Comparison of ENCODE assay signal across 23 mouse cellular contexts in genomic region chr6:91914011-91914410, GRCm38 (mm10). TPM values are rescaled to one million over a fixed set of nuclear protein-coding genes. Genes with fewer than 3 reads are reported as not detected.
DNase-seq lines count a peak whose midpoint lies in the region; TF ChIP-seq lines count a peak whose summit lies in the region.
"Had no signal": no experiment of that assay in that cellular context is flagged by ENCODE, and none has a peak within 500 bp of the region (broad histone marks: within the 10 kb centered on the region; RNA-seq: fewer than 3 reads in every experiment).

No protein-coding gene starts in this region.

- no peak overlapping the region for H3K4me3 ChIP-seq in heart, adult 2 months
- H3K4me3 ChIP-seq in kidney, adult 2 months (ENCODE audit: insufficient read depth, low read depth, low read length): no peak overlapping the region
- H3K4me3 ChIP-seq: embryonic facial prominence, embryonic 13.5 days; embryonic facial prominence, embryonic 15.5 days; erythroblast, embryonic 14.5 days; forebrain, embryonic 10.5 days; forebrain, embryonic 12.5 days had no signal

- no peak for TF ChIP-seq EP300 in heart, adult 2 months (IDR thresholded peaks at IDR 0.05; ENCODE audit: insufficient read depth, low read depth, low read length)

- H3K4me1 ChIP-seq in heart, adult 2 months (ENCODE audit: control insufficient read depth, insufficient read depth, low read length): no peaks in the 10 kb centered on the region
- H3K4me1 ChIP-seq in kidney, adult 2 months (ENCODE audit: control insufficient read depth, insufficient read depth, low read length): no peaks in the 10 kb centered on the region
- H3K4me1 ChIP-seq: embryonic facial prominence, embryonic 13.5 days; embryonic facial prominence, embryonic 15.5 days; forebrain, embryonic 10.5 days; forebrain, embryonic 12.5 days had no signal

- no peak overlapping the region for H3K9ac ChIP-seq in heart, adult 2 months (ENCODE audit: low read depth, low read length)
- H3K9ac ChIP-seq: embryonic facial prominence, embryonic 13.5 days; embryonic facial prominence, embryonic 15.5 days; forebrain, embryonic 12.5 days had no signal

- 85% methylated on average over 10 of the region's 10 CpGs for WGBS in heart, adult 2 months
- 88% methylated on average over 10 of the region's 10 CpGs for WGBS in kidney, adult 2 months

- H3K27ac ChIP-seq in heart, adult 2 months: no peak overlapping the region
- H3K27ac ChIP-seq in kidney, adult 2 months (ENCODE audit: insufficient read depth, low read depth, low read length): no peak overlapping the region
- H3K27ac ChIP-seq: embryonic facial prominence, embryonic 13.5 days; embryonic facial prominence, embryonic 15.5 days; forebrain, embryonic 10.5 days; forebrain, embryonic 12.5 days had no signal

- H3K27me3 ChIP-seq in heart, adult 2 months (ENCODE audit: control insufficient read depth, insufficient read depth, low read length): no peaks in the 10 kb centered on the region
- no peaks in the 10 kb centered on the region for H3K27me3 ChIP-seq in kidney, adult 2 months (replicated peaks; ENCODE audit: control insufficient read depth, insufficient read depth, low read length)
- H3K27me3 ChIP-seq: CH12.LX; embryonic facial prominence, embryonic 13.5 days; embryonic facial prominence, embryonic 15.5 days; forebrain, embryonic 12.5 days had no signal

- intact Hi-C loops in heart, adult 2 months (cut with DNase I): no loop called here

- no peaks in the 10 kb centered on the region for H3K36me3 ChIP-seq in heart, adult 2 months (ENCODE audit: control insufficient read depth, insufficient read depth, low read length)
- no peaks in the 10 kb centered on the region for H3K36me3 ChIP-seq in kidney, adult 2 months (ENCODE audit: control insufficient read depth, insufficient read depth, low read length)
- H3K36me3 ChIP-seq: embryonic facial prominence, embryonic 13.5 days; embryonic facial prominence, embryonic 15.5 days; forebrain, embryonic 10.5 days; forebrain, embryonic 12.5 days; G1E had no signal

- peak; percentile 77 for DNase-seq in heart, adult 11 months
- no peak for DNase-seq in heart, adult 2 months
- DNase-seq in R1 (ENCODE audit: low read depth, low spot score): peak; percentile 46
- no peak for DNase-seq in right cerebral cortex, postnatal 36 days (ENCODE audit: low spot score in 2 of 2)
- DNase-seq in kidney, adult 2 months: no peak
- DNase-seq: adrenal gland, adult 2 months; adrenal gland, postnatal 10 days; adrenal gland, postnatal 25 days; B cell, adult 2 months; cerebellum, adult 11 months; cerebellum, adult 18-20 months; cerebellum, adult 8-10 months; cerebellum, adult 9-11 months; cerebellum, postnatal 14 days; cerebellum, postnatal 36 days; embryo, embryonic 11 days had no signal

- TF ChIP-seq POLR2A in heart, adult 2 months (IDR thresholded peaks at IDR 0.05; ENCODE audit: insufficient read depth, low read depth, low read length): no peak
- no peak for TF ChIP-seq POLR2A in kidney, adult 2 months (IDR thresholded peaks at IDR 0.05; ENCODE audit: low read depth, low read length)

- no peak for TF ChIP-seq CTCF in heart, adult 2 months (IDR thresholded peaks at IDR 0.05)
- no peak for TF ChIP-seq CTCF in kidney, adult 2 months (conservative IDR thresholded peaks at IDR 0.05; ENCODE audit: insufficient read depth, insufficient read length, low read depth, low read length)

- no peaks in the 10 kb centered on the region for H3K79me2 ChIP-seq in heart, adult 2 months (replicated peaks; ENCODE audit: control insufficient read depth, insufficient read depth, low read length)

RNA-seq across cellular contexts. Expression of gene 4930590J08Rik, which starts 11.4 kb away (rescaled TPM):
- total RNA-seq in heart, adult 2 months (2021): under 1 TPM; 0.52 to 0.78 TPM
- polyA plus RNA-seq in heart, adult 2 months (2012; rRNA removed): 0.43 and 0.94 TPM in 2 replicates
- 0.19 and 0.26 TPM in 2 replicates for polyA plus RNA-seq in kidney, adult 2 months (2012; rRNA removed)
- polyA plus RNA-seq: erythroblast, embryonic 14.5 days had no signal

RNA-seq across cellular contexts. Expression of gene Ccdc174, which starts 36.2 kb away (rescaled TPM):
- 10 to 100 TPM in 1 of 2 experiments, 1 to 10 TPM in 1; 9.0 to 10.1 TPM for total RNA-seq in heart, adult 2 months (2021)
- 2.8 and 4.1 TPM in 2 replicates for polyA plus RNA-seq in heart, adult 2 months (2012; rRNA removed)
- 3.3 and 4.2 TPM in 2 replicates for polyA plus RNA-seq in kidney, adult 2 months (2012; rRNA removed)

Comparison
In these comparisons a context has a peak if more than half of its experiments do, and no peak if none do; other contexts are left out.
1. DNase-seq: peak in heart, adult 11 months (single experiment) and R1 (single experiment); none in heart, adult 2 months (0 of 2), right cerebral cortex, postnatal 36 days (0 of 2) and kidney, adult 2 months (single experiment).